Mouse (Mus musculus) myocyte (in vitro differentiated cells): ENCODE data around the gene Igll1. TPM values are rescaled to one million over a fixed set of nuclear protein-coding genes. Genes with fewer than 3 reads are reported as not detected.

Source experiments
- H3K27me3 ChIP-seq: one replicate; pipeline ENCODE4 v1.6.1; 2011; ENCODE audit not compliant: control insufficient read depth, insufficient read depth, insufficient read length
- H3K36me3 ChIP-seq: one replicate; pipeline ENCODE4 v1.6.1; 2011; ENCODE audit not compliant: control insufficient read depth, insufficient read depth
- H3K4me2 ChIP-seq: one replicate; pipeline ENCODE4 v1.6.1; 2011; ENCODE audit warnings: low read depth, control low read depth
- H3K4me3 ChIP-seq: one replicate; pipeline ENCODE4 v1.5.1; 2011; ENCODE audit warnings: mild to moderate bottlenecking, control low read depth, moderate library complexity
- H3K79me2 ChIP-seq: one replicate; pipeline ENCODE4 v1.6.1; 2011; ENCODE audit not compliant: control insufficient read depth, insufficient read depth
- H3ac ChIP-seq: one replicate; pipeline ENCODE4 v1.6.1; 2011; ENCODE audit not compliant: control insufficient read depth, insufficient read length
- CEBPB ChIP-seq: IDR thresholded peaks from 2 replicates; pipeline ENCODE4 v1.6.1; 2011; ENCODE audit warnings: mild to moderate bottlenecking, moderate library complexity; ENCODE audit not compliant: poor library complexity, insufficient read depth, severe bottlenecking
- E2F4 ChIP-seq: IDR thresholded peaks from one replicate; pipeline ENCODE4 v1.6.1; 2011; ENCODE audit warnings: mild to moderate bottlenecking, control low read depth, moderate library complexity; ENCODE audit not compliant: insufficient read depth
- MAX ChIP-seq: IDR thresholded peaks from one replicate; pipeline ENCODE4 v1.6.1; 2011; ENCODE audit warnings: low read depth, mild to moderate bottlenecking, control low read depth
- MYOD1 ChIP-seq, 3 experiments: IDR thresholded peaks; one replicate each; pipeline ENCODE4 v1.6.1; 2011; ENCODE audit warnings: control low read depth in 2 of 3, low read depth in 2 of 3, mild to moderate bottlenecking in 2 of 3, moderate library complexity in 1 of 3; ENCODE audit not compliant: insufficient read length in 2 of 3, control insufficient read depth in 1 of 3
- MYOG ChIP-seq, 3 experiments: IDR thresholded peaks; one replicate each; pipeline ENCODE4 v1.6.1; 2011; ENCODE audit warnings: control low read depth in 2 of 3, low read depth in 2 of 3, mild to moderate bottlenecking in 2 of 3; ENCODE audit not compliant: insufficient read length in 2 of 3, control insufficient read depth in 1 of 3, insufficient read depth in 1 of 3
- POLR2A ChIP-seq: IDR thresholded peaks from one replicate; pipeline ENCODE4 v1.6.1; 2011; ENCODE audit warnings: low read depth, mild to moderate bottlenecking, control low read depth, moderate library complexity; ENCODE audit not compliant: insufficient read length
- POLR2AphosphoS2 ChIP-seq: IDR thresholded peaks from one replicate; pipeline ENCODE4 v1.6.1; 2011; ENCODE audit warnings: low read depth, control low read depth; ENCODE audit not compliant: insufficient read length
- REST ChIP-seq: IDR thresholded peaks from one replicate; pipeline ENCODE4 v1.6.1; 2011; ENCODE audit warnings: mild to moderate bottlenecking, control low read depth, moderate library complexity; ENCODE audit not compliant: insufficient read depth, insufficient read length
- SRF ChIP-seq: IDR thresholded peaks from one replicate; pipeline ENCODE4 v1.6.1; 2011; ENCODE audit warnings: low read depth; ENCODE audit not compliant: control insufficient read depth, insufficient read length
- TCF12 ChIP-seq: IDR thresholded peaks from one replicate; pipeline ENCODE4 v1.6.1; 2011; ENCODE audit warnings: mild to moderate bottlenecking, control low read depth; ENCODE audit not compliant: poor library complexity, insufficient read depth, severe bottlenecking
- TCF3 ChIP-seq: IDR thresholded peaks from one replicate; pipeline ENCODE4 v1.6.1; 2011; ENCODE audit warnings: low read depth, control low read depth; ENCODE audit not compliant: insufficient read length
- USF1 ChIP-seq: IDR thresholded peaks from one replicate; pipeline ENCODE4 v1.6.1; 2011; ENCODE audit warnings: low read depth, mild to moderate bottlenecking, control low read depth, moderate library complexity
- polyA plus RNA-seq: library from polyadenylated mRNA; unstranded; fragments of >200 nt; fragmentation: generic; extraction: Trizol; gene quantifications from one replicate; pipeline ENCODE4 v1.2.1, GENCODE M21; 2012; ENCODE audit warnings: missing spikeins

Igll1 gene
- polyA plus RNA-seq, 1 experiment = not detected

DNA sequence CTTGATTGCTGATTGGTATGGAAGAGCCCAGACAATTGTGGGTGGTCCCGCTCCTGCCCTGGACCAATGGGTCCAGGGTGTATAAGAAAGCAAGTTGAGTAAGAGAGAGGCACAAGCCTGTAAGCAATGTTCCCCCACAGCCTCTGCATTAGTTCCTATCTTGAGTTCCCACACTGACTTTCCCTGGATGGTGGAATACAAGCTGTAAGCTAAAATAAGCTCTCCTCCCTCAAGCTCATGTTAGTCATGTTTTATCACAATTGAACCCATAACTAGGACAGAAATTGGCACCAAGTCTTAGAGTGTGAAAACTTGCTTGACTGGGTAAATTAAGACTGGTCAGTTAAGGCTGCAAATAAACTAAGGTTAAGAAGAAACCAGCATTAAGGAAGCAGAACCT is 8.2 kb downstream of the Igll1 start:
- no peaks in the 10 kb centered on the region for H3K36me3 ChIP-seq
- TF ChIP-seq MYOG (IDR thresholded peaks at IDR 0.05; ENCODE audit: control insufficient read depth in 1 of 3, insufficient read depth in 1 of 3, insufficient read length in 2 of 3, low read depth in 2 of 3) (no peak), USF1 (no peak), POLR2AphosphoS2 (no peak), CEBPB (no peak), TCF12 (no peak), MYOD1 (IDR thresholded peaks at IDR 0.05; ENCODE audit: control insufficient read depth in 1 of 3, insufficient read length in 2 of 3, low read depth in 2 of 3) (no peak), SRF (no peak), E2F4 (no peak), MAX (no peak), POLR2A (no peak)
- no peaks in the 10 kb centered on the region for H3K79me2 ChIP-seq
- H3ac ChIP-seq = no peak overlapping the region
- no peak overlapping the region for H3K4me3 ChIP-seq
- H3K4me2 ChIP-seq = no peak overlapping the region
- peaks cover 4% of the 10 kb centered on the region for H3K27me3 ChIP-seq

DNA sequence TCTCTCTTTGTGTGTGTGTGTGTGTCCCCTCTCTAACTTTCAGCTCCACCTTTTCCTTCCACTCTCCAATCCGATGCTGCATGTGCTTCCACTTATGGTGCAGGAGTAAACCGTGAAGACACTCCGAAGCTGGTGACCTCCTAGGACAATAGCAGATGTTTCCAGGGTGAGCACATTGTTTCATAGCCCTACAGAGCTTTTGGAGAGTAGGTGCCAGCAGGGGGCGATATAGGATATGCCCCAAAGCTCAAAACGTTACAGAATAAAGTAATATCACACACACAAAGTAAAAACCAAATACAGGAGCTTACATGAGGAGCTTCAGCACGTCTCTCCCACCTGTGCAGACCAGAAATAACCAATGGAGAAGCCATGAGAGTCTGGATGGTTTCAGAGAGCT is 8.9 kb downstream of the Igll1 start:
- TF ChIP-seq CEBPB = no peak
- TF ChIP-seq MYOD1 (IDR thresholded peaks at IDR 0.05; ENCODE audit: control insufficient read depth in 1 of 3, insufficient read length in 2 of 3, low read depth in 2 of 3) = no peak
- TF ChIP-seq POLR2AphosphoS2 = no peak
- no peak for TF ChIP-seq TCF12
- no peak overlapping the region for H3ac ChIP-seq
- H3K79me2 ChIP-seq = no peaks in the 10 kb centered on the region
- H3K4me2 ChIP-seq = no peak overlapping the region
- no peak overlapping the region for H3K4me3 ChIP-seq
- H3K27me3 ChIP-seq = peaks cover 4% of the 10 kb centered on the region
- no peaks in the 10 kb centered on the region for H3K36me3 ChIP-seq

GRCm38 (mm10) chr16:16852411-16852810 is 11.4 kb downstream of the Igll1 start:
- no peaks in the 10 kb centered on the region for H3K79me2 ChIP-seq
- no peak overlapping the region for H3K4me3 ChIP-seq
- H3K36me3 ChIP-seq = no peaks in the 10 kb centered on the region
- TF ChIP-seq USF1 = no peak
- TF ChIP-seq E2F4 = no peak
- no peak for TF ChIP-seq CEBPB
- TF ChIP-seq TCF12 = no peak
- TF ChIP-seq TCF3 = no peak
- no peak overlapping the region for H3K4me2 ChIP-seq
- H3K27me3 ChIP-seq = no peaks in the 10 kb centered on the region
- no peak overlapping the region for H3ac ChIP-seq

DNA sequence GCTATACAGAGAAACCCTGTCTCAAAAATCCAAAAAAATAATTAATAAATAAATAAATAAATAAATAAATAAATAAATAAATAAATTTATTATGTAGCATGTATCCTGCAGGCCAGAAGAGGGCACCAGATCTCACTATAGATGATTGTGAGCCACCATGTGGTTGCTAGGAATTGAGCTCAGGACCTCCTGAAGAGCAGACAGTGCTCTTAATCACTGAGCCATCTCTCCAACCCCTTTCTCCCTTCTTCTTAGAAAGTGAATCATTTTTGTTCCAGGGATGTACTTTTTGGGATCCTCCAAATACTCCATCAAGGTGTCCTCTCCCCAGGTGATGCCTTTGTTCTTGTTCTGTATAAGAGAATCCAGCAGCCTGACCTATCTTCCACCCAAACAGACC is 14.6 kb downstream of the Igll1 start:
- Histone ChIP-seq H3K36me3 (no peaks in the 10 kb centered on the region), H3K4me3 (no peak overlapping the region), H3ac (no peak overlapping the region), H3K79me2 (no peaks in the 10 kb centered on the region), H3K27me3 (no peaks in the 10 kb centered on the region), H3K4me2 (no peak overlapping the region)
- TF ChIP-seq REST = no peak
- TF ChIP-seq TCF12 = no peak
- no peak for TF ChIP-seq SRF
- TF ChIP-seq TCF3 = no peak
- TF ChIP-seq MYOD1 (IDR thresholded peaks at IDR 0.05; ENCODE audit: control insufficient read depth in 1 of 3, insufficient read length in 2 of 3, low read depth in 2 of 3) = no peak
- no peak for TF ChIP-seq POLR2AphosphoS2
- TF ChIP-seq POLR2A = no peak

- H3K27me3 ChIP-seq = no peaks in the 10 kb centered on the region
- H3K4me3 ChIP-seq = no peak overlapping the region
- no peaks in the 10 kb centered on the region for H3K36me3 ChIP-seq
- TF ChIP-seq USF1 (no peak), POLR2AphosphoS2 (no peak), MYOD1 (IDR thresholded peaks at IDR 0.05; ENCODE audit: control insufficient read depth in 1 of 3, insufficient read length in 2 of 3, low read depth in 2 of 3) (no peak), E2F4 (no peak), CEBPB (no peak), MYOG (IDR thresholded peaks at IDR 0.05; ENCODE audit: control insufficient read depth in 1 of 3, insufficient read depth in 1 of 3, insufficient read length in 2 of 3, low read depth in 2 of 3) (no peak), REST (no peak)
- no peaks in the 10 kb centered on the region for H3K79me2 ChIP-seq
- H3K4me2 ChIP-seq = no peak overlapping the region
- no peak overlapping the region for H3ac ChIP-seq
Observed at GRCm38 (mm10) chr16:16829671-16830070, 34.1 kb downstream of the Igll1 start.
